Mouse (Mus musculus): ENCODE measurements around the gene Snd1. TPM values are rescaled to one million over a fixed set of nuclear protein-coding genes. Genes with fewer than 3 reads are reported as not detected.

Gene Snd1
- polyA plus RNA-seq, 1 experiment from 2014 or later = 120 TPM

- Histone ChIP-seq H3K9me3 (no peaks in the 10 kb centered on the region), H3K4me3 (no peak overlapping the region), H3K36me3 (peaks cover 21% of the 10 kb centered on the region), H3K9ac (no peak overlapping the region), H3K4me2 (no peak overlapping the region), H3K4me1 (peaks cover 8% of the 10 kb centered on the region), H3K27me3 (no peaks in the 10 kb centered on the region), H3K27ac (no peak overlapping the region; the same call in 1 of the 2 replicates)
- ATAC-seq (ENCODE audit: insufficient number of reproducible peaks, low FRiP score, low TSS enrichment, low read depth) = no peak
- WGBS = 67% methylated on average over 6 of the region's 6 CpGs
Measured at GRCm38 (mm10) chr6:28555002-28555401, 80.1 kb downstream of the Snd1 start.

GRCm38 (mm10) chr6:28555428-28555827 lies 80.5 kb downstream of the Snd1 start:
- H3K27me3 ChIP-seq = no peaks in the 10 kb centered on the region
- H3K9ac ChIP-seq = no peak overlapping the region
- 76% methylated on average over 7 of the region's 7 CpGs for WGBS
- H3K36me3 ChIP-seq = peaks cover 18% of the 10 kb centered on the region
- H3K27ac ChIP-seq = no peak overlapping the region; the same call in 1 of the 2 replicates
- no peak overlapping the region for H3K4me2 ChIP-seq
- no peak overlapping the region for H3K4me3 ChIP-seq
- no peak for ATAC-seq (ENCODE audit: insufficient number of reproducible peaks, low FRiP score, low TSS enrichment, low read depth)
- peaks cover 7% of the 10 kb centered on the region for H3K4me1 ChIP-seq
- H3K9me3 ChIP-seq = no peaks in the 10 kb centered on the region

GRCm38 (mm10) chr6:28557728-28558127 lies 82.8 kb downstream of the Snd1 start:
- Histone ChIP-seq H3K9ac (no peak overlapping the region), H3K9me3 (no peaks in the 10 kb centered on the region), H3K27me3 (no peaks in the 10 kb centered on the region), H3K4me2 (no peak overlapping the region), H3K4me1 (peaks cover 8% of the 10 kb centered on the region; the same call in 1 of the 2 replicates), H3K27ac (no peak overlapping the region), H3K4me3 (no peak overlapping the region), H3K36me3 (peaks cover 11% of the 10 kb centered on the region; the same call in 1 of the 2 replicates)
- WGBS = 73% methylated on average over 6 of the region's 6 CpGs
- ATAC-seq (ENCODE audit: insufficient number of reproducible peaks, low FRiP score, low TSS enrichment, low read depth) = no peak

GRCm38 (mm10) chr6:28559419-28559818 lies 84.5 kb downstream of the Snd1 start:
- no peak overlapping the region for H3K27ac ChIP-seq
- 90% methylated on average over 2 of the region's 2 CpGs for WGBS

GRCm38 (mm10) chr6:28561291-28561995 lies 86.5 kb downstream of the Snd1 start:
- Histone ChIP-seq H3K4me3 (no peak overlapping the region), H3K9me3 (no peaks in the 10 kb centered on the region), H3K27ac (no peak overlapping the region), H3K4me1 (peaks cover 4% of the 10 kb centered on the region; the same call in 1 of the 2 replicates), H3K4me2 (no peak overlapping the region), H3K36me3 (peaks cover 23% of the 10 kb centered on the region), H3K27me3 (no peaks in the 10 kb centered on the region), H3K9ac (no peak overlapping the region)
- no peak for ATAC-seq (ENCODE audit: insufficient number of reproducible peaks, low FRiP score, low TSS enrichment, low read depth)
- WGBS = 65% methylated on average over 5 of the region's 5 CpGs

More at GRCm38 (mm10) chr6:28559419-28559818, 84.5 kb downstream of the Snd1 start:
- no peak overlapping the region for H3K9ac ChIP-seq
- no peak for ATAC-seq (ENCODE audit: insufficient number of reproducible peaks, low FRiP score, low TSS enrichment, low read depth)
- H3K4me3 ChIP-seq = no peak overlapping the region
- no peak overlapping the region for H3K4me2 ChIP-seq
- H3K36me3 ChIP-seq = peaks cover 11% of the 10 kb centered on the region; the same call in 1 of the 2 replicates
- H3K27me3 ChIP-seq = no peaks in the 10 kb centered on the region
- no peaks in the 10 kb centered on the region for H3K9me3 ChIP-seq
- peaks cover 8% of the 10 kb centered on the region; the same call in 1 of the 2 replicates for H3K4me1 ChIP-seq

- Histone ChIP-seq H3K27ac (no peak overlapping the region), H3K9me3 (no peaks in the 10 kb centered on the region), H3K4me1 (peaks cover 4% of the 10 kb centered on the region; the same call in 1 of the 2 replicates), H3K4me3 (no peak overlapping the region), H3K4me2 (no peak overlapping the region), H3K36me3 (peaks cover 24% of the 10 kb centered on the region), H3K9ac (no peak overlapping the region), H3K27me3 (no peaks in the 10 kb centered on the region)
- WGBS = 55% methylated on average over 4 of the region's 4 CpGs
- ATAC-seq (ENCODE audit: insufficient number of reproducible peaks, low FRiP score, low TSS enrichment, low read depth) = no peak
Measured at GRCm38 (mm10) chr6:28562323-28563044, 87.5 kb downstream of the Snd1 start.

GRCm38 (mm10) chr6:28567978-28568377 lies 93.0 kb downstream of the Snd1 start:
- 74% methylated on average over 6 of the region's 6 CpGs for WGBS
- peaks cover 17% of the 10 kb centered on the region for H3K36me3 ChIP-seq

GRCm38 (mm10) chr6:28571946-28572345 lies 97.0 kb downstream of the Snd1 start:
- no peaks in the 10 kb centered on the region for H3K9me3 ChIP-seq
- 51% methylated on average over 2 of the region's 2 CpGs for WGBS

More at GRCm38 (mm10) chr6:28567978-28568377, 93.0 kb downstream of the Snd1 start:
- Histone ChIP-seq H3K4me1 (no peaks in the 10 kb centered on the region), H3K4me3 (no peak overlapping the region), H3K27me3 (no peaks in the 10 kb centered on the region), H3K9ac (no peak overlapping the region), H3K27ac (no peak overlapping the region), H3K9me3 (no peaks in the 10 kb centered on the region), H3K4me2 (no peak overlapping the region)
- no peak for ATAC-seq (ENCODE audit: insufficient number of reproducible peaks, low FRiP score, low TSS enrichment, low read depth)

GRCm38 (mm10) chr6:28572991-28573759 lies 98.2 kb downstream of the Snd1 start:
- Histone ChIP-seq H3K4me3 (no peak overlapping the region), H3K9ac (no peak overlapping the region), H3K4me1 (no peaks in the 10 kb centered on the region; the same call in 1 of the 2 replicates), H3K36me3 (no peaks in the 10 kb centered on the region), H3K27me3 (no peaks in the 10 kb centered on the region), H3K27ac (no peak overlapping the region), H3K9me3 (no peaks in the 10 kb centered on the region), H3K4me2 (no peak overlapping the region)
- ATAC-seq (ENCODE audit: insufficient number of reproducible peaks, low FRiP score, low TSS enrichment, low read depth) = no peak
- WGBS = 67% methylated on average over 11 of the region's 11 CpGs

More at GRCm38 (mm10) chr6:28571946-28572345, 97.0 kb downstream of the Snd1 start:
- ATAC-seq (ENCODE audit: insufficient number of reproducible peaks, low FRiP score, low TSS enrichment, low read depth) = no peak
- no peaks in the 10 kb centered on the region for H3K27me3 ChIP-seq
- no peaks in the 10 kb centered on the region for H3K36me3 ChIP-seq
- H3K4me3 ChIP-seq = no peak overlapping the region
- H3K27ac ChIP-seq = no peak overlapping the region
- no peaks in the 10 kb centered on the region; the same call in 1 of the 2 replicates for H3K4me1 ChIP-seq
- H3K9ac ChIP-seq = no peak overlapping the region
- H3K4me2 ChIP-seq = no peak overlapping the region

GRCm38 (mm10) chr6:28576356-28577264 lies 101.7 kb downstream of the Snd1 start:
- H3K4me2 ChIP-seq = no peak overlapping the region
- H3K4me1 ChIP-seq = no peaks in the 10 kb centered on the region; the same call in 1 of the 2 replicates
- no peak overlapping the region for H3K4me3 ChIP-seq
- ATAC-seq (ENCODE audit: insufficient number of reproducible peaks, low FRiP score, low TSS enrichment, low read depth) = no peak
- no peak overlapping the region for H3K9ac ChIP-seq
- 63% methylated on average over 14 of the region's 14 CpGs for WGBS
- H3K27ac ChIP-seq = no peak overlapping the region
- no peaks in the 10 kb centered on the region for H3K9me3 ChIP-seq
- H3K36me3 ChIP-seq = no peaks in the 10 kb centered on the region
- H3K27me3 ChIP-seq = no peaks in the 10 kb centered on the region

- no peak for ATAC-seq (ENCODE audit: insufficient number of reproducible peaks, low FRiP score, low TSS enrichment, low read depth)
- Histone ChIP-seq H3K27ac (no peak overlapping the region), H3K9ac (no peak overlapping the region), H3K4me2 (no peak overlapping the region), H3K27me3 (no peaks in the 10 kb centered on the region), H3K4me1 (no peaks in the 10 kb centered on the region), H3K36me3 (no peaks in the 10 kb centered on the region), H3K4me3 (no peak overlapping the region), H3K9me3 (no peaks in the 10 kb centered on the region)
- 84% methylated on average over 3 of the region's 3 CpGs for WGBS
Measured at GRCm38 (mm10) chr6:28582847-28583246, 107.9 kb downstream of the Snd1 start.

Data from limb, embryonic 15.5 days (tissue).